Mouse (Mus musculus) embryonic facial prominence, embryonic 10.5 days (tissue): ENCODE measurements around the gene Wdr78. TPM values are rescaled to one million over a fixed set of nuclear protein-coding genes. Genes with fewer than 3 reads are reported as not detected.

Experiments
- DNase-seq: peaks from one replicate; pipeline ENCODE4 v3.0.0-alpha.2; 2017; ENCODE audit warnings: low spot score
- H3K27ac ChIP-seq: fragments of 300-500 bp; sonication (generic); replicated peaks from 2 replicates; pipeline ENCODE4 v1.5.1; 2016; ENCODE audit warnings: mild to moderate bottlenecking
- H3K27me3 ChIP-seq: fragments of 300-500 bp; sonication (generic); replicated peaks from 2 replicates; pipeline ENCODE4 v1.6.1; 2016; ENCODE audit warnings: low read depth, mild to moderate bottlenecking; ENCODE audit not compliant: poor library complexity, severe bottlenecking
- H3K36me3 ChIP-seq: fragments of 300-500 bp; sonication (generic); replicated peaks from 2 replicates; pipeline ENCODE4 v1.6.1; 2016; ENCODE audit warnings: mild to moderate bottlenecking, moderate library complexity
- H3K4me1 ChIP-seq: fragments of 300-500 bp; sonication (generic); 2 replicates; pipeline ENCODE4 v1.6.1; 2016
- H3K4me3 ChIP-seq: fragments of 300-500 bp; sonication (generic); 2 replicates; pipeline ENCODE4 v1.5.1; 2016; ENCODE audit warnings: mild to moderate bottlenecking, moderate library complexity
- H3K9me3 ChIP-seq: fragments of 300-500 bp; sonication (generic); 2 replicates; pipeline ENCODE4 v1.6.1; 2016; ENCODE audit warnings: mild to moderate bottlenecking
- WGBS: fragments of 180-500 bp; shearing (Covaris S2); methylation state at CpG from one replicate; pipeline ENCODE4 v1.1.7; 2016; 5-methylcytosine and 5-hydroxymethylcytosine counted together
- polyA plus RNA-seq: library from polyadenylated mRNA; unstranded; fragments of >200 nt; fragmentation: Nextera tagmentation; extraction: Ambion mirVana; gene quantifications from 2 replicates; pipeline ENCODE4 v1.2.1, GENCODE M21; 2016

Wdr78 gene
- polyA plus RNA-seq, 1 experiment from 2014 or later: 4.2 TPM

DNA sequence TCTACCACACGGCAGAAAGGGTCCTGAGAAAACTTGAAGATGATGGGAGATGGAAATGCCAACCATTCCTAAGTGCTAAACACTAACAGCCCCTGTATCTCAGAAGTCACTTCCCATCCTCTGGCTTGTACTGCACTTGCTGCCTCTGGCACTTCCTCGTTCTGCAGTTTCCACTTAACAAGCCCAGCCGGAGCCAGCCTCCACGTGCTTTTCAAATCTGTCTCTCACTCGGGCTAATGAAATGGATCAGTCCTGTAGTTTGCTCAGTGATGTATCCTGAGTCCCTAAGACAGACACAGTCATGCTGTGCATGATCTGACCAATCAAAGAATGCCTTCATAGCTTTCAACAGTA lies 74.5 kb downstream of the Wdr78 start:
- no peak for DNase-seq
- Histone ChIP-seq H3K36me3 (no peaks in the 10 kb centered on the region; the same call in 1 of the 2 replicates), H3K27me3 (no peaks in the 10 kb centered on the region), H3K4me1 (no peaks in the 10 kb centered on the region), H3K27ac (no peak overlapping the region), H3K9me3 (no peaks in the 10 kb centered on the region), H3K4me3 (no peak overlapping the region)
- 67% methylated on average over 5 of the region's 5 CpGs for WGBS

- Histone ChIP-seq H3K9me3 (no peaks in the 10 kb centered on the region), H3K4me3 (no peak overlapping the region), H3K27me3 (no peaks in the 10 kb centered on the region), H3K27ac (no peak overlapping the region), H3K4me1 (no peaks in the 10 kb centered on the region), H3K36me3 (no peaks in the 10 kb centered on the region; the same call in 1 of the 2 replicates)
- 89% methylated on average over 14 of the region's 14 CpGs for WGBS
- DNase-seq: no peak
These were observed 75.1 kb downstream of the Wdr78 start for GRCm38 (mm10) chr4:103039103-103039837.

- H3K4me3 ChIP-seq: no peak overlapping the region
- 74% methylated on average over 13 of the region's 13 CpGs for WGBS
- no peaks in the 10 kb centered on the region for H3K9me3 ChIP-seq
- H3K4me1 ChIP-seq: no peaks in the 10 kb centered on the region
- no peaks in the 10 kb centered on the region for H3K27me3 ChIP-seq
- no peak for DNase-seq
- H3K36me3 ChIP-seq: no peaks in the 10 kb centered on the region
- H3K27ac ChIP-seq: no peak overlapping the region
These were observed 85.9 kb downstream of the Wdr78 start for GRCm38 (mm10) chr4:103028177-103029088.

GRCm38 (mm10) chr4:103027745-103028144 lies 86.6 kb downstream of the Wdr78 start:
- H3K27me3 ChIP-seq: no peaks in the 10 kb centered on the region
- no peaks in the 10 kb centered on the region for H3K4me1 ChIP-seq
- 86% methylated on average over 7 of the region's 7 CpGs for WGBS
- H3K27ac ChIP-seq: no peak overlapping the region
- H3K4me3 ChIP-seq: no peak overlapping the region
- no peaks in the 10 kb centered on the region for H3K9me3 ChIP-seq
- no peaks in the 10 kb centered on the region for H3K36me3 ChIP-seq
- no peak for DNase-seq

- no peak within 1 kb of the TSS for H3K4me3 ChIP-seq
- no peak for DNase-seq
- WGBS: 90% methylated on average over 4 of the region's 4 CpGs
- no peaks in the 10 kb centered on the region for H3K27me3 ChIP-seq
- H3K9me3 ChIP-seq: no peaks in the 10 kb centered on the region
- no peaks in the 10 kb centered on the region for H3K4me1 ChIP-seq
- H3K27ac ChIP-seq: no peak within 1 kb of the TSS
- no peaks in the 10 kb centered on the region for H3K36me3 ChIP-seq
These were observed 87.7 kb downstream of the Wdr78 start, which contains the start of gene Insl5 for GRCm38 (mm10) chr4:103026621-103027020. Insl5 (minus strand) TSS chr4:103026842.

- no peak overlapping the region; the same call in 1 of the 2 replicates for H3K4me3 ChIP-seq
- H3K27ac ChIP-seq: peak overlapping the region; percentile 45; the same call in 1 of the 2 replicates
- no peak for DNase-seq
- 4% methylated on average over 4 of the region's 4 CpGs for WGBS
- H3K9me3 ChIP-seq: no peaks in the 10 kb centered on the region
- no peaks in the 10 kb centered on the region for H3K36me3 ChIP-seq
- peaks cover 38% of the 10 kb centered on the region for H3K4me1 ChIP-seq
- no peaks in the 10 kb centered on the region for H3K27me3 ChIP-seq
These were observed 100.9 kb downstream of the Wdr78 start for GRCm38 (mm10) chr4:103013490-103013889.

DNA sequence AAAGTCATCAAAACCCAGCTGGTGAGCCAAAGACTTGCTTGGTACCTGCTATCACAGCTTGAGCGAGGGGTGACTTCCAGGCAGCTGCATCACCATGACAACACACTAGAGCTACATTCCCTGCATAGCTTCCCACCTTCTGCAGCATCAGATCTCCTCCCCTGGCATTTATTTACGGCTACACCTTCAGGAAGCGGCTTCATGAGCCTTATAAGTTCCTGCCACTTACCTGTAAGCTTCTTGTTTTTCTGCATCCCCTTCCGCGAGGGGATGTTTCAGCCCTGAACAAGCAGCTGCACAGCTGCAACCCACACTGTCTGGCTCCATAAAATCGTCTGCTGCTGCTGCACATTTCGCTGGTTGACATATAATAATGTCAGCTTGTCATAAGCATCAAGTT lies 102.5 kb downstream of the Wdr78 start:
- no peaks in the 10 kb centered on the region for H3K36me3 ChIP-seq
- H3K27me3 ChIP-seq: no peaks in the 10 kb centered on the region
- 37% methylated on average over 7 of the region's 7 CpGs for WGBS
- H3K9me3 ChIP-seq: no peaks in the 10 kb centered on the region
- H3K27ac ChIP-seq: peak overlapping the region; percentile 48; the same call in 1 of the 2 replicates
- H3K4me1 ChIP-seq: peaks cover 40% of the 10 kb centered on the region
- DNase-seq: peak; percentile 36
- no peak overlapping the region for H3K4me3 ChIP-seq

- DNase-seq: no peak
- Histone ChIP-seq H3K4me1 (peaks cover 42% of the 10 kb centered on the region), H3K4me3 (no peak overlapping the region), H3K36me3 (no peaks in the 10 kb centered on the region), H3K27ac (no peak overlapping the region), H3K9me3 (no peaks in the 10 kb centered on the region), H3K27me3 (no peaks in the 10 kb centered on the region)
- WGBS: 92% methylated on average over 4 of the region's 4 CpGs
These were observed 103.6 kb downstream of the Wdr78 start for GRCm38 (mm10) chr4:103010734-103011133.

DNA sequence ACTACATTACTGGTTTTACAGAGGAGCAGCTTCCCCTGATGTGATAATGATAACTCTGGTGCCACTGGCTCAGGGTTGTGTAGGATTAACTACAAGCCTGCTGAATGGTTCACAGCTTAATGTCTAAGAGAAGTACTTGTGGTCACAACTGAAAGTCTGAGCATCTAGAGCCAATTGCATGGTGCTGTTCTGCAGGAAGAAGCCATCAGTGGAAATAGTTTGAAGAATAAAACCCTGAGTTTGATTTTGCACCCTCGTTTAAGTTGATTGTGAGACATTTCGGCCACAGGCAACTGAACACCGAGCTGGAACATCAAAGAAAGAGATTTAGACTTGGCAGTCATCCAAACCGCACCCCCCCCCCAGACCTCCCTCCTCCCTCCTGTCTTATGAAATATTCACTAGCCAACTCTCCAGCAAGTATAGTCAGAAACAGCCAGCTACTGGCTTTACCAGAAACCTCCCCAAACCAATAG lies 107.4 kb downstream of the Wdr78 start:
- DNase-seq: peak; percentile 63
- Histone ChIP-seq H3K36me3 (no peaks in the 10 kb centered on the region), H3K27me3 (no peaks in the 10 kb centered on the region), H3K4me1 (peaks cover 26% of the 10 kb centered on the region), H3K9me3 (no peaks in the 10 kb centered on the region), H3K27ac (peak overlapping the region; percentile 83; the same call in 1 of the 2 replicates), H3K4me3 (no peak overlapping the region)
- WGBS: 50% methylated on average over 4 of the region's 4 CpGs

GRCm38 (mm10) chr4:103006266-103006665 lies 108.1 kb downstream of the Wdr78 start:
- peaks cover 21% of the 10 kb centered on the region for H3K4me1 ChIP-seq
- peak overlapping the region; percentile 83 for H3K27ac ChIP-seq

DNA sequence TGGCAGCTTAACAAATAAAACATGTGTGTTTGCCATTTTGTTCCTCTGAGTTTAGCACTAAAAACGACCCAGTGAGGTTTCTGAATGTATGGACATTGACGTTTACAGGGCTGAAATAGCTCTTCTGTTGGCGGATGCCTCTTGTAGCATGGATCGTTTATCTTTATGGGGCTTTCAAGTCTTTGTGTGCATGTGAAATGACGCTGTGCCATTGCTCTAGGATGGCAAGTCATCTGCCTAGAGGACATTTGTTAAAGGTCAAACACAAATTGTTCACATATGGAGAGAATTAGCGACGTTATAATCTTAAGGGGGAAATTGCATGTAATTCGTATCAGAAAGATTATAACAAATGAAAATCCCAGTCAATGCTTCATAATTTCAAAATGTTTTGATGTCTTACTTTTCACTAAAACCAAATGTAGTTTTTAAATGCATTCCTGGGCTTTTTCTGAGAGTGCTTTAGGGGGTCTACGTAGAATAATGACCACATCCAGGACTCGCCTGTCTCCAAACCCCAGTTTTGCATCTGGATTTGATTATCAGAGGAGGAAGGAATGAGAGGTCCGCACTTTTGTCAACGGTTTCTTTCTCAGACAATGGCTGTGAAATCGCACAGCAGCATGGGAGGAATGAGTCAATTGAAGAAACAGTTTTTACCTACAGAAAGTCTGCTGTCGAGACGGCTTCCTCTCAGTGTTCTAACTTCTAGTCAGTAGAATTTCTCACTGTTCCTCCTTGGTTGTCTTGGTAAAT lies 109.0 kb downstream of the Wdr78 start:
- Histone ChIP-seq H3K4me3 (no peak overlapping the region), H3K4me1 (peaks cover 22% of the 10 kb centered on the region), H3K27me3 (no peaks in the 10 kb centered on the region), H3K9me3 (no peaks in the 10 kb centered on the region), H3K27ac (peak overlapping the region; percentile 83), H3K36me3 (no peaks in the 10 kb centered on the region)
- peak; percentile 56 for DNase-seq
- 37% methylated on average over 15 of the region's 15 CpGs for WGBS

More at GRCm38 (mm10) chr4:103006266-103006665, 108.1 kb downstream of the Wdr78 start:
- H3K9me3 ChIP-seq: no peaks in the 10 kb centered on the region
- H3K4me3 ChIP-seq: no peak overlapping the region
- no peaks in the 10 kb centered on the region for H3K27me3 ChIP-seq
- WGBS: 75% methylated on average over 5 of the region's 5 CpGs
- no peaks in the 10 kb centered on the region for H3K36me3 ChIP-seq
- no peak for DNase-seq

- no peaks in the 10 kb centered on the region for H3K36me3 ChIP-seq
- H3K9me3 ChIP-seq: no peaks in the 10 kb centered on the region
- WGBS: 80% methylated on average over 4 of the region's 4 CpGs
- no peak for DNase-seq
- H3K4me3 ChIP-seq: no peak overlapping the region
- no peaks in the 10 kb centered on the region for H3K27me3 ChIP-seq
- H3K27ac ChIP-seq: peak overlapping the region; percentile 83
- H3K4me1 ChIP-seq: peaks cover 29% of the 10 kb centered on the region
These were observed 109.7 kb downstream of the Wdr78 start for GRCm38 (mm10) chr4:103004681-103005080.
